Mouse (Mus musculus) heart, adult 11 months (tissue): Measurements from ENCODE around the gene Pdyn.

Experiments
- DNase-seq: peaks from one replicate; pipeline ENCODE4 v3.0.0; 2022

Gene Pdyn

GRCm38 (mm10) chr2:129699484-129700158 lies at the start of gene Pdyn:
TSS of gene Pdyn (minus strand) at chr2:129699844.
- peak; percentile 78 for DNase-seq

GRCm38 (mm10) chr2:129742016-129742415 lies 42.4 kb upstream of the Pdyn start:
- peak; percentile 55 for DNase-seq

DNA sequence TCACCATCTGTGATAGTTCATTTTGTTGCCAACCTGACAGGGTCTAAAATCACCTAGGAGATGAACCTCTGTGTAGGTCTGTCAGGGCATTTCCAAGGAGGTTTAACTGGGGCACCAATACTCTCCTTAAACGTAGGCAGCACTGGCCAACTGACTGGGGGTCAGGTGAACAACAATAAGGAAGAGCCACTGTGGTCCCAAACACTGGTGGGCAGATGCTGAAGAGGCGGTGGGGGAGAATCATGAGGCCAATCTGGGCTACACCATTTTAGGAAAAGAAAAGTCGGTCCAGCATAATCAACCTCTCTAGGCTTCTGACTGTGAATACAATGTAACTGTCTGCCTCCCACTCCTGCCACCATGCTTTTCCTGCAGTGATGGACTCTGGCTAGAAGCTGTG lies 40.9 kb upstream of the Pdyn start:
- DNase-seq: peak; percentile 40

- DNase-seq: peak; percentile 74
Measured at GRCm38 (mm10) chr2:129734031-129734430, 34.4 kb upstream of the Pdyn start.

DNA sequence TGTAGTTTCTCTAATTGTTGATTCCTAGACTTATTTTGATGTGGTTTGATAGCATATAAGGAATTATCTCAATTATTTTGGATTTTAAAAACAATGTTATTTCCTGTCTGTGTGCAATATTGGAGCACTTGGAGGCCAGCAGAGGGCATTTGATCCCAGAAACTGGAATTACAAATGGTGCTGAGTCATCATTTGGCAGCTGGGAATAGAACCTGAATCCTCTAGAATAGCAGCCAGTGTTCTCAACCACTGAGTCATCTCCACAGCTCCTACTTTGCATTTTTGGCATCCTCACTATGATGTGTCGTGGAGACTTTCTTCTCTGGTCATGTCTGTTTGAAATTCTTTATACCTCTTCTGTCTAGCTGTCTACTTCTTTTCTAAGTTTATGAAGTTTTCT lies 30.0 kb upstream of the Pdyn start:
- peak; percentile 72 for DNase-seq

DNA sequence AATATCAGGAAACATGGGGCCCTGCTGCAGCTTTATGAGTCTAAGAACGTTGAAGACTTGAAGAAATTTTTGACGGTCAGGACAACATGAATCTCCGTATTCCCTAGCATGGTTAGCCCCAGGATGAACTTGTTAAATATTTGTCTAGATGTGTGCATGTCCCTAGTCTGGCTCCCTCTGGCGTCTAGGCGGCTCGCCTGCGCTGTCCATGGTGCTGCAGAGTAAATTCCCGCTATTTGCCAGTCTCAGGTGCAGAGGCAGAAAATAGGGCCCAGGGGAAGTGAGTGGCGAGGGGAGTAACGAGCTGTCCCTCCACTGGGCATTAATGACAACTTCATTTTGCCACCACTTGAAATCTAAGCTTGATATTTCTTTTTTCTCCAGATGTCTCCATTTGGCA lies 16.0 kb upstream of the Pdyn start:
- peak; percentile 89 for DNase-seq

- no peak for DNase-seq
Measured at GRCm38 (mm10) chr2:129713026-129713544, 13.4 kb upstream of the Pdyn start.

GRCm38 (mm10) chr2:129696059-129696458 lies 3.6 kb downstream of the Pdyn start:
- no peak for DNase-seq

GRCm38 (mm10) chr2:129694303-129694702 lies 5.3 kb downstream of the Pdyn start:
- DNase-seq: no peak

DNA sequence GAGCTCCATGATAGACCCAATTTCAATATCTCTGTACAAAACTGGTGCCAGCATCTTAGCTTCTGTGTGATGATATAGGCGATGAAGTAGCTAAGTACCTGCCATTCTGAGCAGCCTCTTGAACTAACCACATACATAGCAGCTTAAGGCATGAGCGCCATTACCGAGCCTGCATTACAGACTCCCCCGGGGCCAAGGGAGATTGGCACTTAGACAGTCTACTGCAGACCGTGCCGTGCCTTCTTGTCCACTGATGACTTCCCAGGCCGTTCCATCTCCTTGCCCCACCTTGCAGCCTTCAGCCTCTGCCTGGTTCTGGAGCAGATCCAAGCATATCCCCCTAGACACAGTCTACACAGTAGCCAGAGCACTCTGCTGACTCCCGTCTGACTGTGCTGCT lies 7.0 kb downstream of the Pdyn start:
- DNase-seq: peak; percentile 87

DNA sequence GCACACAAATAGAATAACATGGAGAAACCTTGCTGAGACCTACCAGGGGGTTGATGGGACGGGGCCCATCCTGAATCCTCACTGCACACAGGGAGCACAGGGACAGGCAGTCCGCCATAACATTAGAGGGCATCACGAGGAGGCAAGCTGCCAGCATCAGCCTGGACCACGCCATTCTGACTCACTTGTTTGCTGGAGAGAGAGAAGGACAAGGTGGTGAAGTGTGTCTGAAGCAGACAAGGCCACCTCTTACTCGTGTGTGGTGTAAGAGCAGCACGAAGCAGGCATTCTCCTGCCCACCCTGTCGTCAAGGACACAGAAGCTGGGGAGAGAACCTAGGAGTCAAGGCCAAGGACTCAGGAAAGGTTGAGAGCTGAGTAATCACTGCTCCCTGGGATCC lies 9.9 kb downstream of the Pdyn start:
- peak; percentile 85 for DNase-seq

GRCm38 (mm10) chr2:129688036-129688625 lies 11.5 kb downstream of the Pdyn start:
- DNase-seq: no peak

DNA sequence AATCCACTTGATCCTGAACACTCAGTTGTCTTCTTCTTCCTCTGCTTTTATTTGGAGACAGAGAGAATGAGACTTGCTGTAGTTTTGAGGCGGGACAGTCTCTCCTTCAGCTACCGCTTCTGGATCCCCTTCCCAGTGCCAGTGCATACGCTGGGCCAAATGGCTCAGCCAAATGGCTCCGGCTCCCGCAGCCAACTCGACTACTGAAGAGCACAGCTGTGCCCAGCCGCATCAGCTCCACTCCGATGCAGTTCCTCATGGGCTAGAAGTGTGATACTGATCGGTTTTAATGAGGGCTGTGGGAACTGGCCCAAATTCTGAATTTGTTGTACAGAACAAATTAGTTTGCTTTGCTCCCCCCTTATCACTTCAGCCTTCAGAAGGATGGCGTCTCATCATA lies 12.7 kb downstream of the Pdyn start:
- DNase-seq: peak; percentile 81

GRCm38 (mm10) chr2:129684014-129684413 lies 15.6 kb downstream of the Pdyn start:
- DNase-seq: no peak

DNA sequence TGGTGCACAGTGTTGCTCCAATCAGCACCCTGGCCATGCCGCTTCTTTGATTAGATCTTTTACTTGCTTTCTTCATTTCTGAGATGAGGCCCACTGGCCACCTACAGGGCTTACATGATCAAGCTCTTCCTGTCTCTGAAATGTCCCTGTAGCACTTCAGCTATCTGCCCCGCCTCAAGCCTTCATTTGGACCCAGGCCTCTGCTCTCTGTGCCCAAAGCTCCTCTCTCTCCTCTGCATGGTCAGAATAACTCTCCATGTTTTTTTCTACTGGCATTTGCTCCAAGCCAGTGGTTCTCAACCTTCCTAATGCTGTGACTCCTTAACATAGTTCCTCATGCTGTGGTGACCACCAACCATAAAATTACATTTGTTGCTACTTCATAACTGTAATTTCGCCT lies 19.4 kb downstream of the Pdyn start:
- peak; percentile 64 for DNase-seq

DNA sequence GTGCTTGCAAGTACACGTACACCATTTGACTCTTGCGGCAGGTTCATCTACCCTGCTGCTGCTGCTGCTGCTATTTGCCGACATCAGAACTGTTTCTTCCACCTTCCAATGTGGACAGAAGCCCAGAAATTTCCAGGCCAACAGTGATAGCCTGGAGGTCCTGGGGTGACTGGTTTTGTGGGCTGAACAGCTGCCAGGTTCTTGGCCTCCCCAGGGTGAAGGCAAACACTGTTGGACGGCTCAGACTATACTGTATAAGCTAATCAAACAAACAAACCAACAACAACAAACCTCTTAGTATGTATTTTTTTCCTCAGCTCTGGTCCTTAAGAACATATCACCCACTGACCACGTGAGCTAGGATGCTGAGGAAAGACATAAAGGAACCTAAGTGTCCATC lies 20.6 kb downstream of the Pdyn start:
- peak; percentile 57 for DNase-seq

- DNase-seq: peak; percentile 34
Measured at GRCm38 (mm10) chr2:129677664-129678063, 22.0 kb downstream of the Pdyn start.

- peak; percentile 92 for DNase-seq
Measured at GRCm38 (mm10) chr2:129674935-129675634, 24.6 kb downstream of the Pdyn start.

- DNase-seq: peak; percentile 78
Measured at GRCm38 (mm10) chr2:129671911-129672310, 27.7 kb downstream of the Pdyn start.

GRCm38 (mm10) chr2:129662484-129662883 lies 37.2 kb downstream of the Pdyn start:
- DNase-seq: no peak

GRCm38 (mm10) chr2:129660020-129660419 lies 39.6 kb downstream of the Pdyn start:
- no peak for DNase-seq

- no peak for DNase-seq
Measured at GRCm38 (mm10) chr2:129658796-129659195, 40.8 kb downstream of the Pdyn start.

- no peak for DNase-seq
Measured at GRCm38 (mm10) chr2:129655033-129655432, 44.6 kb downstream of the Pdyn start.
